Comparison of ENCODE assay signal across 16 mouse cellular contexts in the genomic region with DNA sequence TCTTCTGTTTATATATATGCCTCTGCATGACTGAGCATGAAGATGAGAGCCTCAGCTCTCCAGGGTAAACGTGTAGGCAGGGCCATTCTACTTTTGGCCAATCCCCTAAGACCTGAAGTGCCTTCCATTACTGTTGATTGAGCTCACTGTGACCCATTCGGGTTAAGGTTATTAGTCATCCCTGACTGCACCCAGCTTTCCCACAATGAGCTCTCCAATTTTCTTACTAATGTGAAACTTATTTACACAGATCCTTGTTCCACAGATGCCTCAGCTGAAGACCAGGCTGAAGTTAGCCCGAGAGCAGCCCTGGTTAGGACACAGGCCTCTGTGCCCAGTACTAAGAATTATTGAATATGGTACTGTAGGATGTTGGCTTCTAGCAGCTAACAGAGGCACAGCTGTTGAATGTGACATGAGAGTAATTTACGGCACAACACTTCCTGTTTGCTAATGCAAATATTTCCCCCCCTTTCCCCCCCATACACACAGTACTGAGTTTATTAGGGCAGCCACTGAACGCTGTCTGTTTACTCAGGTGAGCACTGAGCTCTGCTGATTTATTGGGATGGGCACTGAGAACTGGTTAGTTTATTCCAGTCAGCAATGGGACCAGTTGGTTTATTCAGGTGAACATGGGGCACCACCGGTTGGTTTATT.
DNase-seq lines count a peak whose midpoint lies in the region; ATAC-seq and TF ChIP-seq lines count a peak whose summit lies in the region.
"Had no signal": no experiment of that assay in that cellular context is flagged by ENCODE, and none has a peak within 500 bp of the region (broad histone marks: within the 10 kb centered on the region; RNA-seq: fewer than 3 reads in every experiment).

No protein-coding gene starts in this region.

- 60% methylated on average over 6 of the region's 6 CpGs for WGBS in hindbrain, embryonic 11.5 days
- WGBS in hindbrain, embryonic 10.5 days, result 72% methylated on average over 6 of the region's 6 CpGs
- WGBS in midbrain, embryonic 11.5 days, result 61% methylated on average over 6 of the region's 6 CpGs
- WGBS in midbrain, embryonic 14.5 days, result 56% methylated on average over 6 of the region's 6 CpGs

- H3K4me3 ChIP-seq in hindbrain, embryonic 11.5 days (ENCODE audit: low read depth, low read length), result no peak overlapping the region
- no peak overlapping the region for H3K4me3 ChIP-seq in hindbrain, embryonic 10.5 days
- no peak overlapping the region for H3K4me3 ChIP-seq in midbrain, embryonic 11.5 days (ENCODE audit: low read depth, low read length)
- H3K4me3 ChIP-seq in midbrain, embryonic 14.5 days (replicated peaks; ENCODE audit: low read depth, low read length), result no peak overlapping the region
- no peak overlapping the region for H3K4me3 ChIP-seq in myocyte
- H3K4me3 ChIP-seq: embryonic facial prominence, embryonic 13.5 days; heart, embryonic 13.5 days; intestine, embryonic 15.5 days; liver, embryonic 13.5 days; stomach, embryonic 15.5 days had no signal

- peak; percentile 65 for ATAC-seq in hindbrain, embryonic 11.5 days (ENCODE audit: low FRiP score)
- ATAC-seq in midbrain, embryonic 11.5 days (ENCODE audit: low FRiP score), result peak; percentile 73; the same call in 1 of the 2 replicates
- ATAC-seq in midbrain, embryonic 14.5 days (ENCODE audit: low FRiP score, low TSS enrichment), result no peak
- no peak for ATAC-seq in inflammation-experienced regulatory T-cells, adult 6 months
- ATAC-seq: activated CD4-positive, CD25-positive, alpha-beta regulatory T cell, adult 4 months; intestine, embryonic 15.5 days had no signal

- H3K4me2 ChIP-seq in hindbrain, embryonic 11.5 days (replicated peaks; ENCODE audit: low read depth, low read length), result no peak overlapping the region
- H3K4me2 ChIP-seq in midbrain, embryonic 11.5 days, result no peak overlapping the region
- no peak overlapping the region for H3K4me2 ChIP-seq in midbrain, embryonic 14.5 days (ENCODE audit: low read length)
- peak overlapping the region; percentile 40 for H3K4me2 ChIP-seq in myocyte (ENCODE audit: low read depth)
- H3K4me2 ChIP-seq: embryonic facial prominence, embryonic 13.5 days; heart, embryonic 13.5 days; intestine, embryonic 15.5 days; liver, embryonic 13.5 days; stomach, embryonic 15.5 days had no signal

- H3K79me2 ChIP-seq in myocyte (ENCODE audit: control insufficient read depth, insufficient read depth), result no peaks in the 10 kb centered on the region

- no peak overlapping the region for H3ac ChIP-seq in myocyte (ENCODE audit: control insufficient read depth, insufficient read length)

- H3K27ac ChIP-seq in hindbrain, embryonic 11.5 days (ENCODE audit: low read depth, low read length), result no peak overlapping the region
- H3K27ac ChIP-seq in hindbrain, embryonic 10.5 days, result no peak overlapping the region
- H3K27ac ChIP-seq in midbrain, embryonic 11.5 days (ENCODE audit: low read depth, low read length), result no peak overlapping the region
- no peak overlapping the region for H3K27ac ChIP-seq in midbrain, embryonic 14.5 days (replicated peaks; ENCODE audit: low read depth, low read length)
- H3K27ac ChIP-seq: embryonic facial prominence, embryonic 13.5 days; heart, embryonic 13.5 days; intestine, embryonic 15.5 days; liver, embryonic 13.5 days; stomach, embryonic 15.5 days had no signal

- no peaks in the 10 kb centered on the region for H3K36me3 ChIP-seq in hindbrain, embryonic 11.5 days (ENCODE audit: control insufficient read depth, insufficient read depth, low read length)
- H3K36me3 ChIP-seq in hindbrain, embryonic 10.5 days, result no peaks in the 10 kb centered on the region
- no peaks in the 10 kb centered on the region for H3K36me3 ChIP-seq in midbrain, embryonic 11.5 days (ENCODE audit: control insufficient read depth, insufficient read depth, low read length)
- H3K36me3 ChIP-seq in midbrain, embryonic 14.5 days (ENCODE audit: control insufficient read depth, insufficient read depth, low read length), result no peaks in the 10 kb centered on the region
- no peaks in the 10 kb centered on the region for H3K36me3 ChIP-seq in myocyte (ENCODE audit: control insufficient read depth, insufficient read depth)
- H3K36me3 ChIP-seq: embryonic facial prominence, embryonic 13.5 days; heart, embryonic 13.5 days; intestine, embryonic 15.5 days; liver, embryonic 13.5 days; stomach, embryonic 15.5 days had no signal

- no peaks in the 10 kb centered on the region for H3K27me3 ChIP-seq in hindbrain, embryonic 11.5 days (ENCODE audit: control insufficient read depth, insufficient read depth, low read length)
- no peaks in the 10 kb centered on the region for H3K27me3 ChIP-seq in hindbrain, embryonic 10.5 days (ENCODE audit: insufficient read depth, poor library complexity, severe bottlenecking)
- no peaks in the 10 kb centered on the region for H3K27me3 ChIP-seq in midbrain, embryonic 11.5 days (ENCODE audit: control insufficient read depth, insufficient read depth, low read length)
- no peaks in the 10 kb centered on the region for H3K27me3 ChIP-seq in midbrain, embryonic 14.5 days (ENCODE audit: control insufficient read depth, insufficient read depth, low read length)
- H3K27me3 ChIP-seq in myocyte (ENCODE audit: control insufficient read depth, insufficient read depth, insufficient read length), result no peaks in the 10 kb centered on the region
- H3K27me3 ChIP-seq: embryonic facial prominence, embryonic 13.5 days; heart, embryonic 13.5 days; intestine, embryonic 15.5 days; liver, embryonic 13.5 days; stomach, embryonic 15.5 days had no signal

- no peak for DNase-seq in hindbrain, embryonic 11.5 days (ENCODE audit: low spot score)
- DNase-seq in hindbrain, embryonic 10.5 days (ENCODE audit: low spot score), result no peak
- DNase-seq in midbrain, embryonic 11.5 days (ENCODE audit: low spot score, missing footprints), result no peak
- DNase-seq in midbrain, embryonic 14.5 days, result no peak
- DNase-seq in B cell, adult 2 months, result peak; percentile 30 to 47
- no peak for DNase-seq in cerebellum, postnatal 36 days
- DNase-seq: cerebellum, postnatal 14 days; heart, postnatal 4 days; liver, embryonic 13.5 days had no signal

- TF ChIP-seq POLR2A in myocyte (IDR thresholded peaks at IDR 0.05; ENCODE audit: insufficient read length, low read depth), result no peak

- H3K9me3 ChIP-seq in hindbrain, embryonic 11.5 days (ENCODE audit: control insufficient read depth, low read length), result no peaks in the 10 kb centered on the region
- H3K9me3 ChIP-seq in hindbrain, embryonic 10.5 days, result no peaks in the 10 kb centered on the region
- H3K9me3 ChIP-seq in midbrain, embryonic 11.5 days (ENCODE audit: control insufficient read depth, low read length), result no peaks in the 10 kb centered on the region
- H3K9me3 ChIP-seq in midbrain, embryonic 14.5 days (ENCODE audit: control insufficient read depth, low read length), result no peaks in the 10 kb centered on the region
- H3K9me3 ChIP-seq: embryonic facial prominence, embryonic 13.5 days; heart, embryonic 13.5 days; intestine, embryonic 15.5 days; liver, embryonic 13.5 days; stomach, embryonic 15.5 days had no signal

- H3K9ac ChIP-seq in hindbrain, embryonic 11.5 days (ENCODE audit: low read depth, low read length), result no peak overlapping the region
- no peak overlapping the region for H3K9ac ChIP-seq in midbrain, embryonic 11.5 days (ENCODE audit: low read length)
- no peak overlapping the region for H3K9ac ChIP-seq in midbrain, embryonic 14.5 days (replicated peaks; ENCODE audit: low read length)
- H3K9ac ChIP-seq: embryonic facial prominence, embryonic 13.5 days; heart, embryonic 13.5 days; intestine, embryonic 15.5 days; liver, embryonic 13.5 days; stomach, embryonic 15.5 days had no signal

- no peaks in the 10 kb centered on the region for H3K4me1 ChIP-seq in hindbrain, embryonic 11.5 days (replicated peaks; ENCODE audit: control insufficient read depth, insufficient read depth, low read length)
- peaks cover 3% of the 10 kb centered on the region; the same call in 1 of the 2 replicates for H3K4me1 ChIP-seq in hindbrain, embryonic 10.5 days (replicated peaks)
- H3K4me1 ChIP-seq in midbrain, embryonic 11.5 days (ENCODE audit: control insufficient read depth, insufficient read depth, low read length), result no peaks in the 10 kb centered on the region
- no peaks in the 10 kb centered on the region for H3K4me1 ChIP-seq in midbrain, embryonic 14.5 days (ENCODE audit: control insufficient read depth, insufficient read depth, low read length)
- H3K4me1 ChIP-seq: heart, embryonic 13.5 days; liver, embryonic 13.5 days; stomach, embryonic 15.5 days had no signal

TF ChIP-seq in myocyte, 11 proteins besides CTCF, POLR2A, EP300 and RAD21:
- TF ChIP-seq TCF3 (IDR thresholded peaks at IDR 0.05; ENCODE audit: insufficient read length, low read depth) (no peak), MYOD1 (IDR thresholded peaks at IDR 0.05; ENCODE audit: control insufficient read depth in 1 of 3, insufficient read length in 2 of 3, low read depth in 2 of 3) (peak in 1 of 3 experiments; percentile 1)
TF ChIP-seq in myocyte: peak in this region for 1.

Comparison
In these comparisons a context has a peak if more than half of its experiments do, and no peak if none do; other contexts are left out.
1. ATAC-seq: peak in hindbrain, embryonic 11.5 days (single experiment) and midbrain, embryonic 11.5 days (single experiment); none in midbrain, embryonic 14.5 days (single experiment) and inflammation-experienced regulatory T-cells, adult 6 months (single experiment).
2. DNase-seq: peak in B cell, adult 2 months (2 of 2); none in hindbrain, embryonic 11.5 days (single experiment), hindbrain, embryonic 10.5 days (single experiment), midbrain, embryonic 11.5 days (single experiment), midbrain, embryonic 14.5 days (single experiment) and cerebellum, postnatal 36 days (0 of 2).